Mouse (Mus musculus) liver, embryonic 16.5 days (tissue): ENCODE data around the gene 1700003H04Rik. TPM values are rescaled to one million over a fixed set of nuclear protein-coding genes. Genes with fewer than 3 reads are reported as not detected.

Source experiments
- ATAC-seq: fragments of 200-750 bp; cut with Nextera tagmentation; 2 replicates; pipeline ENCODE4 v1.8.0; 2017; ENCODE audit warnings: low read depth, mild to moderate bottlenecking, moderate number of reproducible peaks, moderate library complexity
- H3K27ac ChIP-seq: fragments of 300-500 bp; sonication (generic); 2 replicates; pipeline ENCODE4 v1.5.1; 2014; ENCODE audit warnings: mild to moderate bottlenecking, low read length
- H3K27me3 ChIP-seq: fragments of 300-500 bp; sonication (generic); 2 replicates; pipeline ENCODE4 v1.6.1; 2014; ENCODE audit warnings: low read depth, low read length, mixed read lengths; ENCODE audit not compliant: control insufficient read depth, insufficient read depth
- H3K36me3 ChIP-seq: fragments of 300-500 bp; sonication (generic); 2 replicates; pipeline ENCODE4 v1.6.1; 2014; ENCODE audit warnings: mild to moderate bottlenecking; ENCODE audit not compliant: control insufficient read depth, insufficient read depth
- H3K4me1 ChIP-seq: fragments of 300-500 bp; sonication (generic); 2 replicates; pipeline ENCODE4 v1.6.1; 2014; ENCODE audit warnings: low read depth, low read length, mixed read lengths; ENCODE audit not compliant: control insufficient read depth
- H3K4me2 ChIP-seq: fragments of 300-500 bp; sonication (generic); 2 replicates; pipeline ENCODE4 v1.6.1; 2014; ENCODE audit warnings: low read depth, low read length, mixed read lengths
- H3K4me3 ChIP-seq: fragments of 300-500 bp; sonication (generic); 2 replicates; pipeline ENCODE4 v1.5.1; 2014; ENCODE audit warnings: low read depth, mild to moderate bottlenecking, low read length
- H3K9ac ChIP-seq: fragments of 300-500 bp; sonication (generic); 2 replicates; pipeline ENCODE4 v1.6.1; 2014; ENCODE audit warnings: low read depth, low read length
- H3K9me3 ChIP-seq: fragments of 300-500 bp; sonication (generic); replicated peaks from 2 replicates; pipeline ENCODE4 v1.6.1; 2016; ENCODE audit warnings: low read length; ENCODE audit not compliant: control insufficient read depth
- WGBS: fragments of 180-500 bp; shearing (Covaris S2); extraction: QIAGEN DNeasy Blood & Tissue Kit; methylation state at CpG from one replicate; pipeline ENCODE4 v1.1.7; 2014; ENCODE audit not compliant: insufficient replicate concordance; 5-methylcytosine and 5-hydroxymethylcytosine counted together
- polyA plus RNA-seq: library from polyadenylated mRNA; unstranded; fragments of >200 nt; fragmentation: Nextera tagmentation; extraction: Ambion mirVana; gene quantifications from 2 replicates; pipeline ENCODE4 v1.2.1, GENCODE M21; 2015

The 1700003H04Rik gene
- polyA plus RNA-seq, 1 experiment from 2014 or later, result not detected

GRCm38 (mm10) chr3:124555963-124556362, 24.9 kb downstream of the 1700003H04Rik start:
- H3K9ac ChIP-seq, result no peak overlapping the region
- H3K4me2 ChIP-seq, result no peak overlapping the region
- no peak for ATAC-seq
- no peaks in the 10 kb centered on the region for H3K27me3 ChIP-seq
- H3K9me3 ChIP-seq, result no peaks in the 10 kb centered on the region
- no peak overlapping the region for H3K27ac ChIP-seq
- H3K4me1 ChIP-seq, result no peaks in the 10 kb centered on the region
- H3K36me3 ChIP-seq, result no peaks in the 10 kb centered on the region
- no peak overlapping the region for H3K4me3 ChIP-seq

- Histone ChIP-seq H3K27me3 (no peaks in the 10 kb centered on the region), H3K4me1 (no peaks in the 10 kb centered on the region), H3K9ac (no peak overlapping the region), H3K27ac (no peak overlapping the region), H3K9me3 (no peaks in the 10 kb centered on the region), H3K4me3 (no peak overlapping the region), H3K36me3 (no peaks in the 10 kb centered on the region), H3K4me2 (no peak overlapping the region)
- WGBS, result 28% methylated on average over 2 of the region's 2 CpGs
- ATAC-seq, result no peak
These were observed 25.8 kb downstream of the 1700003H04Rik start for GRCm38 (mm10) chr3:124555092-124555491.

DNA sequence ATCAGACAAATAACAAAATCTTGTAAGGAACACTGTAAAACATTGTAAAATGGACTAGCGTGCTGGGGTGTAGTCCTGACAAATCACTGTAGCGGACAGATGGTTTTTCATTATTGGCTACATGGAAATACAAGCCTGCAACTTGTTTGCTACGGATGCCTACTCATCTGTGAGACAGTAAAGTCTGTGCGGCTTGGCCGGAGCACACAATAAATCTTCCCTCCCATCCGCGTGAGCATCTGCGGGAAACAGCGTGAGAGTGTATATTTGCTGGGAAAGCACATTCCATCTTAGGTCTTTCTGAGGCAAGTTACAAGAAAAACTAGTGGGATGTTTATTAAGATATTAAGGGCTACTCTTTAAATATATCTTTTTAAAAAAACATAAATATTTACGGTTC, 32.0 kb downstream of the 1700003H04Rik start:
- no peaks in the 10 kb centered on the region for H3K27me3 ChIP-seq
- no peaks in the 10 kb centered on the region for H3K4me1 ChIP-seq
- no peak overlapping the region for H3K4me3 ChIP-seq
- H3K9me3 ChIP-seq, result no peaks in the 10 kb centered on the region
- no peak overlapping the region for H3K4me2 ChIP-seq
- H3K9ac ChIP-seq, result no peak overlapping the region
- no peaks in the 10 kb centered on the region for H3K36me3 ChIP-seq
- WGBS, result 72% methylated on average over 10 of the region's 10 CpGs
- no peak for ATAC-seq
- H3K27ac ChIP-seq, result no peak overlapping the region

GRCm38 (mm10) chr3:124538260-124538659, 42.6 kb downstream of the 1700003H04Rik start:
- Histone ChIP-seq H3K4me3 (no peak overlapping the region), H3K27ac (no peak overlapping the region), H3K4me2 (no peak overlapping the region), H3K27me3 (no peaks in the 10 kb centered on the region), H3K4me1 (no peaks in the 10 kb centered on the region), H3K9me3 (no peaks in the 10 kb centered on the region), H3K9ac (no peak overlapping the region), H3K36me3 (no peaks in the 10 kb centered on the region)
- ATAC-seq, result no peak
- WGBS, result 61% methylated on average over 2 of the region's 2 CpGs

- H3K27ac ChIP-seq, result no peak overlapping the region
- H3K9me3 ChIP-seq, result no peaks in the 10 kb centered on the region
- 17% methylated on average over 1 of the region's 1 CpGs for WGBS
- no peak overlapping the region for H3K9ac ChIP-seq
- H3K36me3 ChIP-seq, result no peaks in the 10 kb centered on the region
- ATAC-seq, result no peak
- no peaks in the 10 kb centered on the region for H3K4me1 ChIP-seq
- no peaks in the 10 kb centered on the region for H3K27me3 ChIP-seq
- no peak overlapping the region for H3K4me2 ChIP-seq
- no peak overlapping the region for H3K4me3 ChIP-seq
These were observed 44.3 kb downstream of the 1700003H04Rik start for GRCm38 (mm10) chr3:124536602-124537001.

DNA sequence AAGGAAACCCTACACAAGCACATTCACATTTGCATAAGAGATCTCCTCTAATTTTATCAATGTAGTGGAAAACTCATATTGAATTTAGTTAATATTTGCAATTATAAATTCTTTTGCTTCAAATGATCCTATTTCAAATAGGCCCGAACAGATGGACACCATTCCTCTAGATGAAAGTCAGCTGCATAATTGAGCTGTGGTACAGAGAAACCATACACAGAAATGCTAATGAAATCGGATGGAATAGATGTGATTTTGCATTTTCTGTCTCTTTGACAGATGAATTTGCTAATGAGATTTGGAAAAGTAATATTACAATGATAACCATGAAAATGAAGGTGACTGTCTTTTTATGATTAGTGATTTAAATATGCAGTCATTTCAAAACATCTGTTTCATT, 62.1 kb downstream of the 1700003H04Rik start:
- Histone ChIP-seq H3K4me3 (no peak overlapping the region), H3K27me3 (no peaks in the 10 kb centered on the region), H3K9ac (no peak overlapping the region), H3K4me2 (no peak overlapping the region), H3K27ac (no peak overlapping the region), H3K9me3 (no peaks in the 10 kb centered on the region), H3K36me3 (no peaks in the 10 kb centered on the region), H3K4me1 (no peaks in the 10 kb centered on the region)
- no peak for ATAC-seq
- WGBS, result 38% methylated on average over 2 of the region's 2 CpGs

Other genes with a start within 250 kb of the 1700003H04Rik start
- not detected in 2 replicates for gene 1700006A11Rik, start 155.1 kb downstream of the 1700003H04Rik start, polyA plus RNA-seq